ENCODE assay signal across 9 mouse cellular contexts in genomic region chr1:97698956-97699570, GRCm38 (mm10). TPM values are rescaled to one million over a fixed set of nuclear protein-coding genes. Genes with fewer than 3 reads are reported as not detected.
DNase-seq lines count a peak whose midpoint lies in the region; ATAC-seq lines count a peak whose summit lies in the region.
"Had no signal": no experiment of that assay in that cellular context is flagged by ENCODE, and none has a peak within 500 bp of the region (broad histone marks: within the 10 kb centered on the region; RNA-seq: fewer than 3 reads in every experiment).

No protein-coding gene starts in this region.

- peak; percentile 84 for ATAC-seq in hindbrain, embryonic 15.5 days (ENCODE audit: low FRiP score, low read depth)
- ATAC-seq in liver, embryonic 12.5 days, result peak; percentile 62
- ATAC-seq: lung, postnatal 0 days; Patski had no signal

- no peaks in the 10 kb centered on the region for H3K9me3 ChIP-seq in embryonic facial prominence, embryonic 10.5 days
- H3K9me3 ChIP-seq in forebrain, embryonic 10.5 days, result no peaks in the 10 kb centered on the region
- H3K9me3 ChIP-seq in hindbrain, embryonic 15.5 days, result no peaks in the 10 kb centered on the region
- H3K9me3 ChIP-seq in liver, embryonic 12.5 days (replicated peaks), result no peaks in the 10 kb centered on the region

- peaks cover 9% of the 10 kb centered on the region for H3K4me1 ChIP-seq in embryonic facial prominence, embryonic 10.5 days
- peaks cover 10% of the 10 kb centered on the region for H3K4me1 ChIP-seq in forebrain, embryonic 10.5 days
- 0 out of 2 replicates have a peak, but pooled peaks cover 4% of the 10 kb centered on the region for H3K4me1 ChIP-seq in hindbrain, embryonic 15.5 days (replicated peaks)
- 0 out of 2 replicates have a peak, but pooled peaks cover 6% of the 10 kb centered on the region for H3K4me1 ChIP-seq in liver, embryonic 12.5 days

- H3K27me3 ChIP-seq in embryonic facial prominence, embryonic 10.5 days (replicated peaks; ENCODE audit: low read depth, poor library complexity, severe bottlenecking), result no peaks in the 10 kb centered on the region
- H3K27me3 ChIP-seq in forebrain, embryonic 10.5 days (ENCODE audit: poor library complexity, severe bottlenecking), result no peaks in the 10 kb centered on the region
- no peaks in the 10 kb centered on the region for H3K27me3 ChIP-seq in hindbrain, embryonic 15.5 days
- no peaks in the 10 kb centered on the region for H3K27me3 ChIP-seq in liver, embryonic 12.5 days (replicated peaks)

- H3K27ac ChIP-seq in embryonic facial prominence, embryonic 10.5 days (replicated peaks), result peak overlapping the region; percentile 55
- H3K27ac ChIP-seq in forebrain, embryonic 10.5 days, result peak overlapping the region; percentile 51; the same call in 1 of the 2 replicates
- no peak overlapping the region for H3K27ac ChIP-seq in hindbrain, embryonic 15.5 days (replicated peaks)
- no peak overlapping the region for H3K27ac ChIP-seq in liver, embryonic 12.5 days

- peak overlapping the region; percentile 16; the same call in 1 of the 2 replicates for H3K4me3 ChIP-seq in embryonic facial prominence, embryonic 10.5 days
- H3K4me3 ChIP-seq in forebrain, embryonic 10.5 days, result peak overlapping the region; percentile 12; the same call in 1 of the 2 replicates
- no peak overlapping the region for H3K4me3 ChIP-seq in hindbrain, embryonic 15.5 days
- no peak overlapping the region for H3K4me3 ChIP-seq in liver, embryonic 12.5 days

- DNase-seq in embryonic facial prominence, embryonic 10.5 days (ENCODE audit: low spot score), result peak; percentile 11
- no peak for DNase-seq in forebrain, embryonic 10.5 days (ENCODE audit: extremely low spot score, low spot score)
- no peak for DNase-seq in urinary bladder, postnatal 4 days (ENCODE audit: low spot score in 2 of 2)
- no peak for DNase-seq in layer of hippocampus, adult 9-11 months
- no peak for DNase-seq in cerebellum, adult 11 months

- no peak overlapping the region for H3K4me2 ChIP-seq in hindbrain, embryonic 15.5 days
- H3K4me2 ChIP-seq in liver, embryonic 12.5 days, result no peak overlapping the region

- H3K36me3 ChIP-seq in embryonic facial prominence, embryonic 10.5 days (replicated peaks), result peaks cover 2% of the 10 kb centered on the region; the same call in 1 of the 2 replicates
- no peaks in the 10 kb centered on the region; the same call in 1 of the 2 replicates for H3K36me3 ChIP-seq in forebrain, embryonic 10.5 days (replicated peaks)
- H3K36me3 ChIP-seq in hindbrain, embryonic 15.5 days, result no peaks in the 10 kb centered on the region
- H3K36me3 ChIP-seq in liver, embryonic 12.5 days, result peaks cover 1% of the 10 kb centered on the region; the same call in 1 of the 2 replicates

- 18% methylated on average over 11 of the region's 11 CpGs for WGBS in embryonic facial prominence, embryonic 10.5 days
- 19% methylated on average over 11 of the region's 11 CpGs for WGBS in forebrain, embryonic 10.5 days
- WGBS in hindbrain, embryonic 15.5 days, result 23% methylated on average over 11 of the region's 11 CpGs
- 26% methylated on average over 11 of the region's 11 CpGs for WGBS in liver, embryonic 12.5 days (ENCODE audit: insufficient replicate concordance)

- no peak overlapping the region for H3K9ac ChIP-seq in hindbrain, embryonic 15.5 days
- H3K9ac ChIP-seq in liver, embryonic 12.5 days, result no peak overlapping the region

RNA-seq across cellular contexts. Expression of gene D1Ertd622e, which starts 37.2 kb away (rescaled TPM):
- 17.3 and 19.4 TPM in 2 replicates for polyA plus RNA-seq in embryonic facial prominence, embryonic 10.5 days (2016; fragmentation: Nextera tagmentation; extraction: Ambion mirVana)
- polyA plus RNA-seq in forebrain, embryonic 10.5 days (2016; fragmentation: Nextera tagmentation; extraction: Ambion mirVana), result 28.3 and 28.7 TPM in 2 replicates
- 55.6 and 57.3 TPM in 2 replicates for polyA plus RNA-seq in hindbrain, embryonic 15.5 days (2015; fragmentation: Nextera tagmentation; extraction: Ambion mirVana)
- polyA plus RNA-seq in liver, embryonic 12.5 days (2016; fragmentation: Nextera tagmentation; extraction: Ambion mirVana), result 41.7 and 42.4 TPM in 2 replicates

Comparison
In these comparisons a context has a peak if more than half of its experiments do, and no peak if none do; other contexts are left out.
1. H3K27ac ChIP-seq: peak in embryonic facial prominence, embryonic 10.5 days (single experiment) and forebrain, embryonic 10.5 days (single experiment); none in hindbrain, embryonic 15.5 days (single experiment) and liver, embryonic 12.5 days (single experiment).
2. H3K4me3 ChIP-seq: peak in embryonic facial prominence, embryonic 10.5 days (single experiment) and forebrain, embryonic 10.5 days (single experiment); none in hindbrain, embryonic 15.5 days (single experiment) and liver, embryonic 12.5 days (single experiment).